ENCODE assay signal across 9 mouse cellular contexts in genomic region chr9:66594061-66594460, GRCm38 (mm10). TPM values are rescaled to one million over a fixed set of nuclear protein-coding genes. Genes with fewer than 3 reads are reported as not detected.
DNase-seq lines count a peak whose midpoint lies in the region; ATAC-seq lines count a peak whose summit lies in the region.
"Had no signal": no experiment of that assay in that cellular context is flagged by ENCODE, and none has a peak within 500 bp of the region (broad histone marks: within the 10 kb centered on the region; RNA-seq: fewer than 3 reads in every experiment).

No protein-coding gene starts in this region.

- no peak overlapping the region for H3K27ac ChIP-seq in hindbrain, embryonic 12.5 days
- no peak overlapping the region for H3K27ac ChIP-seq in hindbrain, embryonic 11.5 days (ENCODE audit: low read depth, low read length)
- no peak overlapping the region for H3K27ac ChIP-seq in embryonic facial prominence, embryonic 14.5 days (replicated peaks; ENCODE audit: low read depth, low read length)
- peak overlapping the region; percentile 95 for H3K27ac ChIP-seq in kidney, embryonic 16.5 days (ENCODE audit: low read length)
- H3K27ac ChIP-seq in midbrain, embryonic 14.5 days (replicated peaks; ENCODE audit: low read depth, low read length): no peak overlapping the region

- WGBS in hindbrain, embryonic 12.5 days: 48% methylated on average over 3 of the region's 3 CpGs
- WGBS in hindbrain, embryonic 11.5 days: 64% methylated on average over 3 of the region's 3 CpGs
- 73% methylated on average over 3 of the region's 3 CpGs for WGBS in embryonic facial prominence, embryonic 14.5 days
- 59% methylated on average over 3 of the region's 3 CpGs for WGBS in kidney, embryonic 16.5 days
- WGBS in midbrain, embryonic 14.5 days: 84% methylated on average over 3 of the region's 3 CpGs

- no peaks in the 10 kb centered on the region for H3K36me3 ChIP-seq in hindbrain, embryonic 12.5 days
- H3K36me3 ChIP-seq in hindbrain, embryonic 11.5 days (ENCODE audit: control insufficient read depth, insufficient read depth, low read length): no peaks in the 10 kb centered on the region
- H3K36me3 ChIP-seq in embryonic facial prominence, embryonic 14.5 days (ENCODE audit: control insufficient read depth, insufficient read depth, low read length): no peaks in the 10 kb centered on the region
- no peaks in the 10 kb centered on the region for H3K36me3 ChIP-seq in kidney, embryonic 16.5 days (ENCODE audit: insufficient read depth, low read length)
- no peaks in the 10 kb centered on the region for H3K36me3 ChIP-seq in midbrain, embryonic 14.5 days (ENCODE audit: control insufficient read depth, insufficient read depth, low read length)

- no peak overlapping the region for H3K9ac ChIP-seq in hindbrain, embryonic 12.5 days
- no peak overlapping the region for H3K9ac ChIP-seq in hindbrain, embryonic 11.5 days (ENCODE audit: low read depth, low read length)
- H3K9ac ChIP-seq in embryonic facial prominence, embryonic 14.5 days (ENCODE audit: low read depth, low read length): no peak overlapping the region
- H3K9ac ChIP-seq in kidney, embryonic 16.5 days (replicated peaks; ENCODE audit: low read length): peak overlapping the region; percentile 68; the same call in 1 of the 2 replicates
- no peak overlapping the region for H3K9ac ChIP-seq in midbrain, embryonic 14.5 days (replicated peaks; ENCODE audit: low read length)

- H3K9me3 ChIP-seq in hindbrain, embryonic 12.5 days (replicated peaks): no peaks in the 10 kb centered on the region
- H3K9me3 ChIP-seq in hindbrain, embryonic 11.5 days (ENCODE audit: control insufficient read depth, low read length): no peaks in the 10 kb centered on the region
- no peaks in the 10 kb centered on the region for H3K9me3 ChIP-seq in embryonic facial prominence, embryonic 14.5 days (ENCODE audit: control insufficient read depth, low read length)
- H3K9me3 ChIP-seq in kidney, embryonic 16.5 days (ENCODE audit: low read length): no peaks in the 10 kb centered on the region
- no peaks in the 10 kb centered on the region for H3K9me3 ChIP-seq in midbrain, embryonic 14.5 days (ENCODE audit: control insufficient read depth, low read length)

- H3K4me3 ChIP-seq in hindbrain, embryonic 12.5 days: no peak overlapping the region
- H3K4me3 ChIP-seq in hindbrain, embryonic 11.5 days (ENCODE audit: low read depth, low read length): no peak overlapping the region
- no peak overlapping the region for H3K4me3 ChIP-seq in embryonic facial prominence, embryonic 14.5 days (ENCODE audit: low read depth, low read length)
- peak overlapping the region; percentile 86 for H3K4me3 ChIP-seq in kidney, embryonic 16.5 days (ENCODE audit: low read length)
- H3K4me3 ChIP-seq in midbrain, embryonic 14.5 days (replicated peaks; ENCODE audit: low read depth, low read length): peak overlapping the region; percentile 91; the same call in 1 of the 2 replicates

- H3K4me2 ChIP-seq in hindbrain, embryonic 12.5 days (replicated peaks): peak overlapping the region; percentile 81; the same call in 1 of the 2 replicates
- H3K4me2 ChIP-seq in hindbrain, embryonic 11.5 days (replicated peaks; ENCODE audit: low read depth, low read length): no peak overlapping the region
- H3K4me2 ChIP-seq in embryonic facial prominence, embryonic 14.5 days (ENCODE audit: low read depth, low read length): peak overlapping the region; percentile 73
- H3K4me2 ChIP-seq in kidney, embryonic 16.5 days (replicated peaks; ENCODE audit: low read depth, low read length): peak overlapping the region; percentile 88
- H3K4me2 ChIP-seq in midbrain, embryonic 14.5 days (ENCODE audit: low read length): no peak overlapping the region; the same call in 1 of the 2 replicates

- peaks cover 30% of the 10 kb centered on the region for H3K4me1 ChIP-seq in hindbrain, embryonic 12.5 days
- no peaks in the 10 kb centered on the region for H3K4me1 ChIP-seq in hindbrain, embryonic 11.5 days (replicated peaks; ENCODE audit: control insufficient read depth, insufficient read depth, low read length)
- peaks cover 37% of the 10 kb centered on the region for H3K4me1 ChIP-seq in embryonic facial prominence, embryonic 14.5 days (ENCODE audit: control insufficient read depth, insufficient read depth, low read length)
- peaks cover 54% of the 10 kb centered on the region for H3K4me1 ChIP-seq in kidney, embryonic 16.5 days (ENCODE audit: insufficient read depth, low read length)
- H3K4me1 ChIP-seq in midbrain, embryonic 14.5 days (ENCODE audit: control insufficient read depth, insufficient read depth, low read length): peaks cover 20% of the 10 kb centered on the region

- no peak for ATAC-seq in hindbrain, embryonic 12.5 days (ENCODE audit: low FRiP score)
- ATAC-seq in hindbrain, embryonic 11.5 days (ENCODE audit: low FRiP score): no peak
- no peak for ATAC-seq in embryonic facial prominence, embryonic 14.5 days (ENCODE audit: low read depth)
- no peak for ATAC-seq in kidney, embryonic 16.5 days (ENCODE audit: low FRiP score, low TSS enrichment)
- ATAC-seq in midbrain, embryonic 14.5 days (ENCODE audit: low FRiP score, low TSS enrichment): no peak
- ATAC-seq in megakaryocyte-erythroid progenitor cell, adult 5-6 weeks (replicated peaks; ENCODE audit: low FRiP score, low TSS enrichment, poor library complexity, severe bottlenecking): no peak

- H3K27me3 ChIP-seq in hindbrain, embryonic 12.5 days: peaks cover 8% of the 10 kb centered on the region
- no peaks in the 10 kb centered on the region for H3K27me3 ChIP-seq in hindbrain, embryonic 11.5 days (ENCODE audit: control insufficient read depth, insufficient read depth, low read length)
- no peaks in the 10 kb centered on the region for H3K27me3 ChIP-seq in embryonic facial prominence, embryonic 14.5 days (replicated peaks; ENCODE audit: control insufficient read depth, insufficient read depth, low read length)
- H3K27me3 ChIP-seq in kidney, embryonic 16.5 days (ENCODE audit: insufficient read depth, low read length): no peaks in the 10 kb centered on the region
- H3K27me3 ChIP-seq in midbrain, embryonic 14.5 days (ENCODE audit: control insufficient read depth, insufficient read depth, low read length): no peaks in the 10 kb centered on the region

- DNase-seq in hindbrain, embryonic 11.5 days (ENCODE audit: low spot score): no peak
- DNase-seq in embryonic facial prominence, embryonic 14.5 days (ENCODE audit: low spot score): no peak
- no peak for DNase-seq in midbrain, embryonic 14.5 days
- DNase-seq in layer of hippocampus, adult 8-10 months (ENCODE audit: low spot score in 2 of 2): no peak
- no peak for DNase-seq in layer of hippocampus, adult 9-10 months (ENCODE audit: low spot score)
- DNase-seq: retina, postnatal 1 day had no signal

RNA-seq across cellular contexts. Expression of gene Usp3, which starts 1.1 kb away (rescaled TPM):
- 88.1 and 103 TPM in 2 replicates for polyA plus RNA-seq in hindbrain, embryonic 12.5 days (2016; fragmentation: Nextera tagmentation; extraction: Ambion mirVana)
- 101 and 117 TPM in 2 replicates for polyA plus RNA-seq in hindbrain, embryonic 11.5 days (2014; fragmentation: Nextera tagmentation; extraction: Ambion mirVana)
- polyA plus RNA-seq in embryonic facial prominence, embryonic 14.5 days (2014; fragmentation: Nextera tagmentation; extraction: Ambion mirVana): 49.6 and 61.0 TPM in 2 replicates
- polyA plus RNA-seq in kidney, embryonic 16.5 days (2015; fragmentation: Nextera tagmentation; extraction: Ambion mirVana): 62.4 and 67.1 TPM in 2 replicates
- polyA plus RNA-seq in midbrain, embryonic 14.5 days (2014; fragmentation: Nextera tagmentation; extraction: Ambion mirVana): 70.0 and 104 TPM in 2 replicates
- 10 to 100 TPM; 39.9 to 47.9 (median 43.7) TPM for total RNA-seq in layer of hippocampus, adult 8-10 months (2022)
- 39.0 and 59.5 TPM in 2 replicates for total RNA-seq in megakaryocyte-erythroid progenitor cell, adult 5-6 weeks (2014; fragmentation: Nextera tagmentation)
- 29.6 and 32.4 TPM in 2 replicates for total RNA-seq in megakaryocyte-erythroid progenitor cell, adult 5-6 weeks (2017)

Comparison
In these comparisons a context has a peak if more than half of its experiments do, and no peak if none do; other contexts are left out.
1. H3K4me2 ChIP-seq: peak in hindbrain, embryonic 12.5 days (single experiment), embryonic facial prominence, embryonic 14.5 days (single experiment) and kidney, embryonic 16.5 days (single experiment); none in hindbrain, embryonic 11.5 days (single experiment) and midbrain, embryonic 14.5 days (single experiment).
2. H3K4me3 ChIP-seq: peak in kidney, embryonic 16.5 days (single experiment) and midbrain, embryonic 14.5 days (single experiment); none in hindbrain, embryonic 12.5 days (single experiment), hindbrain, embryonic 11.5 days (single experiment) and embryonic facial prominence, embryonic 14.5 days (single experiment).